Mouse (Mus musculus) neural tube, embryonic 14.5 days (tissue): ENCODE data around the gene Pcdh15. TPM values are rescaled to one million over a fixed set of nuclear protein-coding genes. Genes with fewer than 3 reads are reported as not detected.

ENCODE experiments used
- ATAC-seq: fragments of 200-750 bp; cut with Nextera tagmentation; 2 replicates; pipeline ENCODE4 v1.8.0; 2017; ENCODE audit warnings: low read depth, mild to moderate bottlenecking, moderate TSS enrichment, moderate library complexity
- H3K27ac ChIP-seq: fragments of 300-500 bp; sonication (generic); 2 replicates; pipeline ENCODE4 v1.5.1; 2014; ENCODE audit warnings: low read depth, mild to moderate bottlenecking, control low read depth, low read length, moderate library complexity, mixed read lengths
- H3K27me3 ChIP-seq: fragments of 300-500 bp; sonication (generic); 2 replicates; pipeline ENCODE4 v1.6.1; 2014; ENCODE audit warnings: low read length; ENCODE audit not compliant: control insufficient read depth, insufficient read depth
- H3K36me3 ChIP-seq: fragments of 300-500 bp; sonication (generic); 2 replicates; pipeline ENCODE4 v1.6.1; 2014; ENCODE audit warnings: low read length, mixed read lengths; ENCODE audit not compliant: control insufficient read depth, insufficient read depth
- H3K4me1 ChIP-seq: fragments of 300-500 bp; sonication (generic); 2 replicates; pipeline ENCODE4 v1.6.1; 2014; ENCODE audit warnings: low read length; ENCODE audit not compliant: control insufficient read depth, insufficient read depth
- H3K4me2 ChIP-seq: fragments of 300-500 bp; sonication (generic); 2 replicates; pipeline ENCODE4 v1.6.1; 2014; ENCODE audit warnings: mild to moderate bottlenecking, low read depth, low read length, control low read depth
- H3K4me3 ChIP-seq: fragments of 300-500 bp; sonication (generic); 2 replicates; pipeline ENCODE4 v1.5.1; 2014; ENCODE audit warnings: low read depth, low read length, control low read depth, mixed read lengths
- H3K9ac ChIP-seq: fragments of 300-500 bp; sonication (generic); replicated peaks from 2 replicates; pipeline ENCODE4 v1.6.1; 2014; ENCODE audit warnings: low read depth, mild to moderate bottlenecking, control low read depth, low read length, mixed read lengths
- H3K9me3 ChIP-seq: fragments of 300-500 bp; sonication (generic); 2 replicates; pipeline ENCODE4 v1.6.1; 2016; ENCODE audit warnings: low read length; ENCODE audit not compliant: control insufficient read depth
- WGBS: fragments of 180-500 bp; shearing (Covaris S2); extraction: QIAGEN DNeasy Blood & Tissue Kit; methylation state at CpG from one replicate; pipeline ENCODE4 v1.1.7; 2014; 5-methylcytosine and 5-hydroxymethylcytosine counted together
- polyA plus RNA-seq: library from polyadenylated mRNA; unstranded; fragments of >200 nt; fragmentation: Nextera tagmentation; extraction: Ambion mirVana; gene quantifications from 2 replicates; pipeline ENCODE4 v1.2.1, GENCODE M21; 2014

The Pcdh15 gene
- polyA plus RNA-seq, 1 experiment from 2014 or later = 23.0 TPM

- Histone ChIP-seq H3K4me1 (no peaks in the 10 kb centered on the region), H3K36me3 (no peaks in the 10 kb centered on the region), H3K27ac (no peak overlapping the region), H3K4me3 (no peak overlapping the region), H3K9me3 (no peaks in the 10 kb centered on the region), H3K9ac (no peak overlapping the region), H3K27me3 (no peaks in the 10 kb centered on the region), H3K4me2 (no peak overlapping the region)
- peak; percentile 86 for ATAC-seq
- WGBS = 43% methylated on average over 10 of the region's 10 CpGs
Measured at GRCm38 (mm10) chr10:74387538-74388499, 1288.7 kb downstream of the Pcdh15 start.

GRCm38 (mm10) chr10:74403111-74403510 lies 1304.0 kb downstream of the Pcdh15 start:
- Histone ChIP-seq H3K27me3 (no peaks in the 10 kb centered on the region), H3K4me1 (no peaks in the 10 kb centered on the region), H3K27ac (no peak overlapping the region), H3K9ac (no peak overlapping the region), H3K36me3 (no peaks in the 10 kb centered on the region), H3K9me3 (no peaks in the 10 kb centered on the region), H3K4me3 (no peak overlapping the region), H3K4me2 (no peak overlapping the region)
- ATAC-seq = no peak
- 83% methylated on average over 8 of the region's 8 CpGs for WGBS

GRCm38 (mm10) chr10:74414021-74414420 lies 1314.9 kb downstream of the Pcdh15 start:
- H3K27me3 ChIP-seq = no peaks in the 10 kb centered on the region
- no peak overlapping the region for H3K27ac ChIP-seq
- no peak overlapping the region for H3K9ac ChIP-seq
- H3K4me3 ChIP-seq = no peak overlapping the region
- ATAC-seq = no peak
- no peaks in the 10 kb centered on the region for H3K4me1 ChIP-seq
- no peaks in the 10 kb centered on the region for H3K9me3 ChIP-seq
- H3K36me3 ChIP-seq = no peaks in the 10 kb centered on the region
- 46% methylated on average over 3 of the region's 3 CpGs for WGBS
- no peak overlapping the region for H3K4me2 ChIP-seq

- ATAC-seq = no peak
- Histone ChIP-seq H3K27me3 (no peaks in the 10 kb centered on the region), H3K4me3 (no peak overlapping the region), H3K27ac (no peak overlapping the region), H3K4me2 (no peak overlapping the region), H3K9me3 (no peaks in the 10 kb centered on the region), H3K4me1 (no peaks in the 10 kb centered on the region), H3K9ac (no peak overlapping the region), H3K36me3 (no peaks in the 10 kb centered on the region)
- 65% methylated on average over 1 of the region's 1 CpGs for WGBS
Measured at GRCm38 (mm10) chr10:74414945-74415344, 1315.8 kb downstream of the Pcdh15 start.

- H3K36me3 ChIP-seq = no peaks in the 10 kb centered on the region
- H3K9me3 ChIP-seq = no peaks in the 10 kb centered on the region
- H3K9ac ChIP-seq = no peak overlapping the region
- H3K27me3 ChIP-seq = no peaks in the 10 kb centered on the region
- 33% methylated on average over 4 of the region's 4 CpGs for WGBS
- ATAC-seq = peak; percentile 51; the same call in 1 of the 2 replicates
- H3K27ac ChIP-seq = no peak overlapping the region
- no peak overlapping the region for H3K4me2 ChIP-seq
- no peak overlapping the region for H3K4me3 ChIP-seq
- no peaks in the 10 kb centered on the region for H3K4me1 ChIP-seq
Measured at GRCm38 (mm10) chr10:74415359-74415758, 1316.2 kb downstream of the Pcdh15 start.

- Histone ChIP-seq H3K36me3 (no peaks in the 10 kb centered on the region), H3K9ac (no peak overlapping the region), H3K4me3 (no peak overlapping the region), H3K27me3 (no peaks in the 10 kb centered on the region), H3K27ac (no peak overlapping the region), H3K4me2 (no peak overlapping the region), H3K4me1 (no peaks in the 10 kb centered on the region), H3K9me3 (no peaks in the 10 kb centered on the region)
- WGBS = 45% methylated on average over 10 of the region's 10 CpGs
- ATAC-seq = peak; percentile 85; the same call in 1 of the 2 replicates
Measured at GRCm38 (mm10) chr10:74415949-74416348, 1316.8 kb downstream of the Pcdh15 start.

GRCm38 (mm10) chr10:74450069-74450468 lies 1350.9 kb downstream of the Pcdh15 start:
- WGBS = 46% methylated on average over 11 of the region's 11 CpGs

GRCm38 (mm10) chr10:74463972-74464371 lies 1364.8 kb downstream of the Pcdh15 start:
- no peak for ATAC-seq
- Histone ChIP-seq H3K36me3 (no peaks in the 10 kb centered on the region), H3K4me3 (no peak overlapping the region), H3K9me3 (no peaks in the 10 kb centered on the region), H3K27me3 (no peaks in the 10 kb centered on the region), H3K4me1 (no peaks in the 10 kb centered on the region), H3K27ac (no peak overlapping the region), H3K4me2 (no peak overlapping the region), H3K9ac (no peak overlapping the region)
- WGBS = 15% methylated on average over 2 of the region's 2 CpGs

More at GRCm38 (mm10) chr10:74450069-74450468, 1350.9 kb downstream of the Pcdh15 start:
- no peak overlapping the region for H3K4me2 ChIP-seq
- no peak overlapping the region for H3K9ac ChIP-seq
- H3K9me3 ChIP-seq = no peaks in the 10 kb centered on the region
- no peaks in the 10 kb centered on the region for H3K27me3 ChIP-seq
- no peak overlapping the region for H3K27ac ChIP-seq
- no peak overlapping the region for H3K4me3 ChIP-seq
- H3K36me3 ChIP-seq = no peaks in the 10 kb centered on the region
- H3K4me1 ChIP-seq = no peaks in the 10 kb centered on the region
- peak; percentile 54; the same call in 1 of the 2 replicates for ATAC-seq

- 72% methylated on average over 3 of the region's 3 CpGs for WGBS
- Histone ChIP-seq H3K9ac (no peak overlapping the region), H3K36me3 (no peaks in the 10 kb centered on the region), H3K9me3 (no peaks in the 10 kb centered on the region), H3K27ac (no peak overlapping the region), H3K4me1 (no peaks in the 10 kb centered on the region), H3K4me3 (no peak overlapping the region), H3K27me3 (no peaks in the 10 kb centered on the region), H3K4me2 (no peak overlapping the region)
- no peak for ATAC-seq
Measured at GRCm38 (mm10) chr10:74480779-74481178, 1381.6 kb downstream of the Pcdh15 start.
